Mouse (Mus musculus) mouse embryonic stem cell (cell line): Measurements from ENCODE around the gene Mtcl1.

Experiments
- in situ Hi-C, 2 experiments: fragments of 300-500 bp; cut with MboI; formaldehyde crosslinking; loops; 1 replicate in 1 of 2; 3 replicates in 1 of 2; pipeline ENCODE4 v1.14.3; 2019 to 2020; ENCODE audit warnings: low sequenced_read_pairs in 2 of 2, low pct_unique_long_range_greater_than_20kb in 1 of 2, mixed read lengths in 1 of 2; ENCODE audit not compliant: unreplicated experiment in 1 of 2

Gene Mtcl1

DNA sequence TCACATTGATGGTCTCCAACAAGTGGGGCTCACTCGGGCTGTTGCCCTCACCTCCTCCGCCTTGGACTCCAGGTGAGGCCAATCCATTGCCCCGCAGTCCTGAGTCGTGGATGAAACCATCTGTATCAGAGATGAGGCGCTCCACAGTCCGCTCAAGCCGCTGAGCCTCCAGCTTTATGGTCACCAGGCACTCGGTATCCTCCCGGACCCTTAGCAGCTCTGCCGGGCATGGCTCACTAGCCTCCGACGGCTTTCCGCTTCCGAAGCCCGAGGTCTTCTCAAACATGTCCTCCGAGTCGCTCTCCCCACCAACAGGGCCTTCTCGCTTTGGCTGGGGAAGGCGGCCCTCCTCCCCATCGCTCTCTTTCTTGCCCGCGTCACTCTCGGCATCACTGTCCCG is 70.2 kb downstream of the Mtcl1 start:
- in situ Hi-C loops: no loop called here

DNA sequence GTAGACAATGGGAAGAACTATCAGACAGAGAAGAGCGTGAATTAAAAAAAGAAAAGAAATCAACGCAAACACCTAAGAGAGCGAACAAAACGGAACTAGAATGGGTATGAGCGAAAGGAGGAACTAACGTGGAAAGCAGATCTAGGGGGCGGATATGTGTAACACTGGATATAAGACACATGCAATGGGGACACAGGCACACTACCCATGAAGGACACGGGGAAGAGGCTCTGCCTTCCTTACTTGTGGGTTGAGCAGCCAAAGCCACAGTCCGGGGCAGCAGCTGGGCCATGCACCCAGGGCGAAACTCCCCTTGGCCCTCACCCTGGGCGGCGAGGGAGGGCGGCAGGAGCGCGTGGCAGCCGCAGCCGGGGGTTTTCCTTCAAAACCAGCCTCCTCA is 71.4 kb downstream of the Mtcl1 start:
- in situ Hi-C loops: no loop called here

DNA sequence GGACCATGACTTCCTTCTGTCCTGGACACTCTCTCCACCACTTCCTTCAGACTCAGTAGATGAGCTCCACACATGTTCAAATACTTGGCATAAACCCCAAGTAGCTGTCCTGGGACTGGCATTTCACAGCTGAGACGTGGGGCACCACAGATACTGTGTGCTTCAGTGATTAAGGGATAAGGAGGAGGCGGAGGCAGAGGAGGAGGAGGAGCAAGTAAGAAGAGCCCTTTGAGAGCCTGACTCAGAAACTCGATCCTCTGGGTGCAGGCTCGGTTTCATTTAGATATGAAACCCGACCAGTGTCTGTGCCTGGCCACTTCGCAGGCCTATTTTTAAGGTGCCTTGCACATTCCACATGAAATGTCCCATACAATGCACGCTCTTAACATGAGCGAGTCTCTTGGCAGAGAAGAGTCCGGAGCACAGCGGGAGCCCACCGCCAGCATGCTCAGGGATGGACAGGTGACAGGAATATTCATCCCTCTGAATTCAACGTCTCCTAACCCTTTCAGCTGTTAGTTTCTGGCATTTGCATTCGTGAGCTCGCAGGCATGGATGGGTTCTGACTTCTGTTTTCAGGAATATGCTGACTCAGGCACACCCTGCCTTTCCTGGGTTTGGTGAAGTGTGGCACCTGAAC is 74.8 kb downstream of the Mtcl1 start:
- in situ Hi-C loops: no loop called here

DNA sequence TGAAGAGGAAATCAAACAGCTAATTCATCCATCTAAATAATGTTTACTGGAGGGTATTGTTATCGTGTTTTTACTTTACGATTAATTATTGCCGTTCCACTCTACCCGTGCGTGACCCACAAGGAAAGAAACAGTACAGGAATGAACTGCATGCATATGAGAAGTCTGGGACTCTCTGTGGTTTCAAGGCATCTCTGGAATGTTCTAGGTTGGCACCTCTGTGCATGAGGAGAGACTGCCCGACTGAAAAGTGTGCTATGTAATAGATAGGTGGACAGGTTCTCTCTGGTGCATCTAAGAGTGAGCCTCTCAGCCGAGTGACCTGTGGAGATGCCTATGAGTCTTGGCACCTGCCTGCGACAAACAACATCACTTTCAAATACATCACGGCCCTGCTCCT is 78.7 kb downstream of the Mtcl1 start:
- in situ Hi-C loops: no loop called here

DNA sequence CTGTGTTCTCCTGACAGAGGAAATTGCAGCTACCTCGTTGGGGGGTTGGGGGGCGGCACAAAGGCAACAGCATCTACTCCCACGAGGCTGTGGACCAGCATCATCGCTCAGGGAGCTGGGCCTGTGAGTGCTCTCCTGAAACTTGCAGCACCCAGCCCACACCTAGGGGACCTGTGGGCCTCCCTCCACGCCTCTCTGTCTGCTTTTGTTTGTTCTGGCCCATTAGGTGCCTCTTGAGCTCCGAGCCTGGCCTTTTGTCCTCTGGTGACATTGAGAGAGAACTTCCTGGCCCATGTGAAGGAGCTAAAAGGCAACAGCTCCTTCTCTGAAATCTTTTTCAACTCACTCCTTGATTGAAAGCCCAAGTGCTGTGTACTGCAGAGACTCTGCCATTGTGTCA is 79.8 kb downstream of the Mtcl1 start:
- in situ Hi-C loops: no loop called here

DNA sequence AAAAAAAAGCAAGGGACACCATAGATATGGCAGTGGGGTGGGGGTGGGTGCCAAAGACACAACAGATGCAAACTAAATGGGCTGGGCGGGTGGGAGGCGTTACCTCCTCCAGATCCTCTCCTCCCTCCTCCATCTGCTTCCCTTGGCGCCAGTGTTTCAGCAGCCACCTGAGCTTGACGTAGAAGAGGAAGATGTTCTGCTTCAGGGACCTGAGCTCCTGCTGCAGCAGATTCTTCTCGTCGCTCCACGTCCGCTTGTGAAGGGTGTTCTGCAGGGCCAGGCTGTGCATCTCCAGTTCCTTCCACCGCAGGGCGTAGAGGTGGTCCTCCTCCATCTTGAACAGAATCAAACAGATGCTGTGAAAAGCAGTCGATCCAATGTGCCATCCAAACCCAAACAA is 81.4 kb downstream of the Mtcl1 start:
- in situ Hi-C loops: no loop called here

DNA sequence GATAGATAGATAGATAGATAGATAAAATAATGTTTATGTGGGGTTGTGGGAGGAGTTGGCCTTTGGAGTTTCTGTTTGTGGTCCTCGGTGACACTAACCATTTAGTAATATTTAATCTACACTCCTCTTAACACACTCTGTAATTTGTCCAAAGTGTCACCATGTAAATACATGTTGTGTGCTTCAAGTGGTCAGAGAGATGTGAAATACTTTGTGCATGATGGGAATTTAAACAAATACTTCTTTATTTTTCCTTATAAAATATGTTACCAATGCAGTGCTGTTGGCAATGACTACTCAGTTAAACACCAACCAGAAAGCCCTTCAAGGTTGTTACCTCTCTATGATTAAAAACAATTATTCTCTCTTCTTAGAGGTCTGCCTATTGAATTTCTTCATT is 83.9 kb downstream of the Mtcl1 start:
- in situ Hi-C loops: no loop called here

DNA sequence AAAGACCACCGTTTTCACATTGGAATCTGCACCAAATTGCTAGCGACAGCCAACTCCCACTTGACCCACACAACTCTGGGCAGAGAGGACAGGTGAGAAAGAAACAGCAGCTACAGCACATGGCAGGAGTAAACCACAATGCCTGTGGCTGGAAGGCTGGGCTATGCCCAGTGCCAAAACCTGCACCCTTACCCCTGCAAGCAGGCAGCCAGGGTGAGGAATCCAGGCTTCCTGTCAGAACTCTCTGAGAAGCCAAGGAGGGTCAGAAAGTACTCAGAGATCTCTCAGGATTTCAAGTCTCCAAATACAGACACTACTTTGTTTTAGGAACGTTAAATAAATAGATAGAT is 84.3 kb downstream of the Mtcl1 start:
- in situ Hi-C loops: no loop called here

DNA sequence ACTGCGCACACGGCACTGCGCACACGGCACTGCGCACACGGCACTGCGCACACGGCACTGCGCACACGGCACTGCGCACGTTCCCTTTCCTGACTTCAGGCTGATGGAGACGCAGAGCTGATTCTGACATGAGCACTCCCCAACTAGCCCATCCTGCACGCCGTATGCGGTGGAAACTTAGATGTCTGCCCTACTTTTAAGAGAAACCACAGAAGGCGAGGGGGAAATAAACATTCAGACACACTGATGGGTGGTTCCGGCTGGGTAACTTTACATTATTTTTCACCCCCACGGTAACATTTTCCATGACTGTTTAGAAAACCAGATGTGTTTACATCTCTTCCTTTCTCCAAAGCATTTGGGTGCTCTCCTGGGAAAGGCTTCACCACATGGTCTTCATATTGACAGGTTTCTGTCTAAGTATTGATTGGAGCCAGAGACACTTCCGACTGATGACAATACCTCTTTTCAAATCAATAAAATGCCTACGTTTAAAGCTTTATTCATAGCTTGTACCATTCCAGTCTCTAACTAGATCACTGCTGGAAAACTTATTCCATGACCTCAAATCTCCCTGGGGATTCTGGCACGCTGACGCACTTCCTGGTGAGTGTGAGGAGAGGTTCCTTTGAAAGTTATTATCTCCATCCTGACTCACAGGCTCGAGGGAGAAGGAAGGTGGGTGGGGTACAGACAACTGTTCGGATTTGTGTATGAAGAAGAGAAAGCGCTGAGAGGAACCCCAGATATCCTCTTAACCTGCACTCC is 84.8 kb downstream of the Mtcl1 start:
- in situ Hi-C loops: no loop called here

DNA sequence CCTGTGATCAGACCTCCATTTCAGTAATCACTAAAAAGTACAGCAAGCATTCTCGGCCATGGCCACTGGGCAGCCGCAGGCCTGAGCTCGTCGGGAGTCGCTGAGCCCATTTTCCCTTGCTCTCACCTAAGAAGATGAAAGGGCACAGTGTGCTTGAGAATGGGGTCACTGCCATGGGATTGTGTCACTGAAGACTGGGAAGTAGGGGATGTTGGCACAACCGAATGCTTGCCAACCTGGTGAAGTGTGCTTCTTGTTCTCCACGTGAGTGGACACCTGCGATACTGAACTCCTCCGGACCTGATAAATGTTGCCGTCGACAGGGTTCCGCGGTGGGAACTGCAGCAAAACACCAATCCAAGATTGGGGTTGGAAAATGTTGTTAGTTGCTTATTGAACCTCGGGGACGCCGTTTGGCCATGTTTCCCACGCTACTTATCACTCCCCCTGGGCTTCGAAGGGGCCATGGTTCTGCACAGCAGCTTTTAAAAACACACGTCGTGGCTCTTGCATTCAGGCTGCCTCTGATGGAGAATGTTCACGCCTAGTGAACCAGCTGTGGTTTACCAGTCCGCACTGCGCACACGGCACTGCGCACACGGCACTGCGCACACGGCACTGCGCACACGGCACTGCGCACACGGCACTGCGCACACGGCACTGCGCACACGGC is 85.6 kb downstream of the Mtcl1 start:
- in situ Hi-C loops: no loop called here

DNA sequence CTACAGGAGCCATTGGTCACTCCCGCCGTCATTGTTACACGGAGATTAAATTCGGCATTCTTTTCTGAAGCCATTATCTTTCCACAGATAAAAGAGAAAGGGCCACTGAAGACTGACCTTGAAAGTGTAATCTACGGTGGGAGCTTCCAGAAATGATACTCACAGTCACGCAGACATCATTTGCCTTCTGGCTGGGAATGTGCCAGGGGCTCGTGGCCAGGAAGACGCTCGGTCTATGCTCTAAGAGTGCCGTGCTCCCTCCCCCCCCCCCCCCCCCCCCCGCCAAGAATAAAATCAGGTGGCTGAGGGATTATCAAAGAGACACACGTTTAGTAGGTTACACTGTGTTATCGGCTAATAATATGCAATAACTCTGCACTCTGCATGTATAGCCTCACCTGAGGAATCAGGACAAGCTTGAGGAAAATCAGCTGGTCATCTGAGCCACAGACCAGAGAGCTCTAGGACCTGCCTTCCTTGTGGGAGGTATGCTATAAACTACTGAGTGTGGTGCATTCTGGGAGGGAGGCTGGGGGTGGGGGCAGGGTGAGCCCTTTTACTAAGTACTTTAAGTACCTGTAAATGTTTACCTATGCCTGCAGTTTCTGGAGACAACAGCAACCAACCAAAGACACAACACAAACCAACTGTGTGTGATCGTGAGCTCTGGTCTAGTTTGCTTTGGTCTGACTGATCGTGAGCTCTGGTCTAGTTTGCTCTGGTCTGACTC is 87.1 kb downstream of the Mtcl1 start:
- in situ Hi-C loops: no loop called here

DNA sequence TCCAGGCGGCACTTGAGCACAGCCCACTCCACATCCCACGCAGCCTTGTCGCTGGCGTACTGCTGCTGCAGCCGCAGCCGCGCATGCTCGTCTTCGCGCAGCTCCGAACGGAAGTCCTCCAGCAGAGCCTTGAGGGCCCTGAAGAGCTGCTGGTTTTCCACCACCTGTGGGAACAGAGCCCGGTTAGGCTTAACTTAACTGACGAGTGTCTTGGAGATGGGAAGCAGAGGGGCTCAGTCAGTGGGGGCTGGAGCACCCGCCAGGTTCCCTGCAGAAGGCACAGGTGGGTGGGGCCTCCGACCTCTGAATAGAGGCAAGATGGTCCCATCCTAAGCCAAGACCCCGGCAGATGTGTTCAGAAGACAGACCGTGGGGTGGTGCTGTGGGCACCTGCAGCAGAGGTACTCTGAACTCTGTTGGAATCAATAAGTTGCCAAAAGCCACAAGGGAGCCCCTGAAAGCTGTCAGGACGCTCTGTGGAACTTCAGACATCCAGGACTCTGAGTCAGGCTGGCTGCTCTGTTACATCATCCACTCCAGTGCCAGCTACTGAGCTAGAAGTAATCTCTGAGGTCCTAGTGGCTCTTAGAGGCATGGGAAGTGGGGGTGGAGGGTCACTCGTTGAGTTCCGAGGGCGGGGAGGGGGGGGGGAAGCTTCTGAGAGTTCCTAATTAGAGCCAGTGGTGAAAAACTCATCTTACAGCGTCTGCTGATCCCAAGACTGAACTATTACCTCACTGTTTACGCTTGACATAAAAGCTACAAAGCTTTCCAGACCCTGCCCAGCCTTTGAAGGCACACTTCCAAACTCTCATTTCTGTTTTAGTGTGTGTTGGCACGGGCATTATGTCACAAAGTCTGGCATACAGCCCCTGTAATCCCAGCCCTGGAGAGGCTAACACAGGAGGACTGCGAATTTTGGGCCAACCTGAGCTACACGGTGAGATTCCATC is 91.2 kb downstream of the Mtcl1 start:
- in situ Hi-C loops: no loop called here

DNA sequence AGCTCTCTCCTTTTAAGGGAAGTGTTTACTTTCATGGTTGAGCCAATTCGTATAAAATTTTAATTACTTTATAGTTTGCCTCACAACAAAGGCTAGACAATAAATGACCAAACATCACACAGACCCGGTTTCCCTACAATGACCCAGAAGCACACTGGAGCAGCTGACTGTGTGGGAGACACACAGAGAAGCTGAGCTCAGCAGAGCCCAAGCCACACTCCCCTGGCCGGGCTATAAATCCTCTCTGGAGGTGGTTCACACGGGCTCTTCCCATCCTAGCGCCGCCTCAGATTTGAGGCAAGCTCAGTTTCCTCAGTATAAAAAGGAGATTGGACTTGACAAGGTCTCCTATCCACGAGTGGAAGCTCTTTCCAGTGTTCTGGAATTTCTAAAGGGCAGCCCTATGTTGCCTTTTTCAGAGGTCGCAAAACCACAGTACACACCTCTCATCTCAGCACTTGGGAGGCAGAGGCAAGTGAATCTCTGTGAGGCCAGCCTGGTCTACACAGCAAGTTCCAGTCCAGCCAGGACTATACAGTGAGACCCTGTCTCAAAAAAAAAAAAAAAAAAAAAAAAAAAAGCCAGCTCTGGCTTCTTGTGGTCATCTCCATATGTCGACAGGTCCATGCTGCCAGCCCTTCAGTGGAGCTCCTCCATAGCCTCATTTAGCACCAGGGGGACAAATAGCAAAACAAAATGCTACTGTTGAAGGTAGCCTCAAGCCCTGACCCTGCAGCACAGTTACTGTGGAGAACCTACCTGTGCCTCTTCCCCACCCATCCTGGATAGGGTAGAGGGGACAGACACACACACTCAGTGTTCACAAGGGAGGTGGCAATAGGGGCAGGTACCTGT is 92.2 kb downstream of the Mtcl1 start:
- in situ Hi-C loops: no loop called here

DNA sequence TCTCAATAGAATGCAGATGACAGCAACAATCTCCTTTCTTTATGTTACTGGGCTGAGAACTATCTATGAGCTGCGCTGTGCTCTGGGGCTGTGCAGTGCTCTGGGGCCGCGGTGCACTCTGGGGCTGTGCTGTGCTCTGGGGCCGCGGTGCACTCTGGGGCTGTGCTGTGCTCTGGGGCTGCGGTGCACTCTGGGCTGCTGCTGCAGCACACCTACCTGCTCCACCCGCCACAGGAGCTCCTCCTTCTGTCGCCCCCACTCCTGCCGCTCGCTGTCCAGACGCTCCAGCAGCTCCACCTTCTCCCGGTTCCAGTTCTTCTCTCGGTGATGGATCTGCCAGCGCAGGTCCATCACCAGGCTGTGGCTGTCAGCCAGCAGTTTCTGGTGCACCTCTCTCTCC is 95.6 kb downstream of the Mtcl1 start:
- in situ Hi-C loops: no loop called here

DNA sequence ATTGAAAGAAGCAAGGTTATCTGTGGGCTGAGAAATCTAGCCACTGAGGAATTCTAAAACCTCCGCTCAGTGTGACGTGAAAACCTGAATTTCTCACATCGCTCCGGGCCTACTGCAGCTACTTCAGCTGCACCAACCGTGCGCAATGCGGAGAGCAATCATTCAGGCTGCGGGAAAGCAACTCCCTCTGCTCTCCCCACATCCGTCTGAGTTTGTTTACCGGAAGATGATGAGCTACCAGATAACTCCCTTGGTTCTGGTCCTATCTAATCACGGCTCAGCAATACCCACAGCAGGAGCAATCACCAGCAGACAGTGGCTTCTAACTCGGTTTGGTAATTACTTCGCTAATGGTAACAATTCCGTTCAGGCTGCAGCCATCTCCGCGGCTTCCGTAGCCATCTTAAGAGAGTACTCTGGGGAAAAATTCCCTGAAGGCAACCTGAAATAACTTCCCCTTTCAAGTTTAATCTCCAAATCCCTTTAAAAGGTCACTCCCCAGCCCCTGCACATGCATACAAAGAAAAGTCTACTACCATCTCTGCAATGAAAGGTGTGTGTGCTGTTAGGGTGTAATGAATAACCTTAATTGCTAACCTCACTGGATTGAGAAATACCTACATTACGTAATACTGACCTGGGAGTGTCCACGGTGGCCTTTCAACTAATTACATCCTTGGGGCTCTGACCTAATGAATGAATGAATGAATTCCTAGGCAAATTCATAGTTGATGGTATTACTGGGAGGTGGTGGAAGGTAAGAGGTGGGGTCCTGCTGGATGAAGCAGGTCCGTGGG is 96.5 kb downstream of the Mtcl1 start:
- in situ Hi-C loops: no loop called here

DNA sequence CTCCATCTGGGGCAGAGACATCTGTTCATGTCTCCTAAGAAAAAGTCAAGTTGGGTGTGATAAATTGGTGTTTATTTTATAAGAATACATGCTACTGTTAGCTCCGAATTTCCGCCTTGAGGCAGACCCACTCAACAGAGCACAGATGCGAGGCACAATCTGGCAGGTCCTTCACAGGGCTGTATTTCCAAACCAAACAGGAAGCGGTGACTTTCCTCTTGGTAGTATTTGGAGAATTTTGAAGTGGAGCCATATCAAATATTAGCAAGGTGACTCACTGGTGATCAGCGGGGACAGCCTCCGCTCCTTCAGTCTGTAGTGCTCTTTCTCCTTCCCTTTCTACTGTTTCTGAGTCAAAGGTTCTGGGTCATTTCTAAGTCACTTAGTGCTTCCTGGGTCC is 97.3 kb downstream of the Mtcl1 start:
- in situ Hi-C loops: no loop called here

DNA sequence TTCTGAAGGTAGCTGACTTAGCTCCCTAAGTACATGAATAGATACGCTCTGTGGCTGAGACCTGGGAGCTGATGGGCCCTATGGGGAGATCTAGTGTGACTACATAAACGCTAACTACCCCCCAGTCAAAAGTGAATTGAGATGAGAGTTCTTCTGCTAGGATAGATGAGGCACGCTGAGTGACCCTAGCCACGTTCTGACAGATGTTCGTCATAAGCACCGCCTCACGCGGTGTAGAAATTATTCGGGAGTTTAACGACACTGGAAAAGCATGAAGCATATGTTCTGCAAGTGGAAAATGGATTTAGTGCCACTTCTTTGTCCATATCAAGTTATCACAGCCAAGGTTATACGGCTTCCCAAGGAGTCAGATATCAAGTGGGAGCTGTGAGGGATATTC is 98.9 kb downstream of the Mtcl1 start:
- in situ Hi-C loops: no loop called here
